Mouse (Mus musculus) heart, postnatal 0 days (tissue): Measurements from ENCODE around the gene Rbms3.

Source experiments
- CTCF ChIP-seq: IDR thresholded peaks from 2 replicates; pipeline ENCODE4 v1.5.1; 2016; ENCODE audit warnings: antibody characterized with exemption, control low read depth, low read depth
- EP300 ChIP-seq: IDR thresholded peaks from 2 replicates; pipeline ENCODE4 v1.6.1; 2016; ENCODE audit warnings: antibody characterized with exemption, low read depth

DNA sequence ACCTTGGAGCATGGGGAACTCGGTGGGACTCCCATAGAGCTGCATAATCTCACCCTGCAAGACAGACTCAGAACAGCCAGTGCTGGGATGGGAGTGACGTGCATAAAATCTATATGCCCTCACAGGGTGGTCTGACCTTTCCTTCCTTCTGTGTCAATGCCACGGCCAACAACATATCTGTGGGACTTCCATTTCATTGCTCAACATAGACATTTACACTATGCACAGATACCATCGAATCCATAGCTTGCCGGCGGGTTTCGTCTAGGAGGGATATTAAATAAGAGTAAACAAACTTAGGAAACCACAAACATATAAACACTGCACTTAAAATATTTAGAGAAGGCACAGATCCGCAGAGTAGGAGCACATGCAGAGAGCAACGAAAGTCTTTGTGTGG is 684.0 kb downstream of the Rbms3 start:
- TF ChIP-seq CTCF: no peak
- no peak for TF ChIP-seq EP300
